Mouse (Mus musculus) gastrocnemius, postnatal 25 days (tissue): ENCODE measurements around the gene Slc15a1. TPM values are rescaled to one million over a fixed set of nuclear protein-coding genes. Genes with fewer than 3 reads are reported as not detected.
A peak's percentile ranks its signal among the peaks of the same experiment; 100 is the strongest.

Experiments
- DNase-seq: peaks from one replicate; pipeline ENCODE4 v3.0.0; 2022
- total RNA-seq, 2 experiments: library from RNA; stranded (reverse); gene quantifications; 1 replicate in 1 of 2; 2 replicates in 1 of 2; pipeline ENCODE4 v1.2.3; 2021

Slc15a1 gene
- total RNA-seq, 2 experiments from 2014 or later: not detected

DNA sequence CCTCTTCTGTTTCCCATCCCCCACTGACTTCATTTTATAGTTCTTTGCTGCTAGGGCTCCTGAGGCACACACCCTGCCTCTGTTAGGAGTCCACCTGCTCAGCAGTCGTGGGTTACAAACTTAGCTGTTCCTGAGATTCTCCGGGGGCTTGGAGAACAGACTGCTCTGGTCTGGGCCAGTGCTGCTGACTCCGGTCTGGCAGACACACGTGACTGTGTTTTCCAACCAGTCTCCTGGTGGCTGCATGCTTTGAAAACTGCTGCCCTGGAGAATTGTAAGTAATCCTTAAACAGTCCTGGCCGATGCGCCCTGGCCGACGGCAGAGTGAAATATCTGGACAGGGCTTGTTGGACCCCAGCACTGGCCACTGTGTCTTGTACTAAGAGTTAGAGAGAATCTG, 12.7 kb downstream of the Slc15a1 start:
- DNase-seq: peak; percentile 16

DNA sequence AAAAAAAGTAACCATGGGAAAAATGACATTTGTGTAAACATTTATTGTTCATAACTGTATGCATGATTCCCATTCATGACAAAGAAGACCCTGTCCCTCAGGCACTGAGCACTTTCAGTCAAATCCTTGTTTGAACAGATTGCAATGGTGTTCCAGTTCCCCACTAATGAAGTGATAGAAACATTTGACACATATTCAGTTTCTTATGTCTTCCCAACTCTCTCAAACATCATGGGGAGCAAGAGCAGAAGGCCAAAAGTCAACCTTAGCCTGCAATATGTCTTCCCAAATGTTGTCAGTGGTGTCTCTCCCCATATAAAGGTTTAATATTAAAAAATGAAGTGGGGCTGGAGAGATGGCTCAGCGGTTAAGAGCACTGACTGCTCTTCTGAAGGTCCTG, 19.3 kb downstream of the Slc15a1 start:
- no peak for DNase-seq

DNA sequence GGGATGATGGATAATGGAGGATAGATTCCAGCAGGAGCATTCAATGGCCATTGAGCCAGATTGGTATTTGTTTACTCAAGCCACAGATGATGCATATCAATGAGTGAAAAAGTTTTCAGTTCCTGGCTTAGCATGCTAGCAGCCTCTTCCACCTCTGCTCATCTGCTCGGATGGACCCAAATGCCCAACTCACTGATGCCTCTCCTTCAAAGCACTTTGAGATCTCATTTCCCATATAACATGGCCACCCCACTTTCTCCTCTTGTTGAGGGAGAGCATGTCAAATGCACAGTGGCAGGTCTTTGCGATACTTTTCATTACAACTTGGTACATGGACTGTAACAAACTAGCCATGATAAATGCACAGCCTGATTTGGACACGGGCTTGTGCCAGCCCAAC, 20.6 kb downstream of the Slc15a1 start:
- no peak for DNase-seq

DNA sequence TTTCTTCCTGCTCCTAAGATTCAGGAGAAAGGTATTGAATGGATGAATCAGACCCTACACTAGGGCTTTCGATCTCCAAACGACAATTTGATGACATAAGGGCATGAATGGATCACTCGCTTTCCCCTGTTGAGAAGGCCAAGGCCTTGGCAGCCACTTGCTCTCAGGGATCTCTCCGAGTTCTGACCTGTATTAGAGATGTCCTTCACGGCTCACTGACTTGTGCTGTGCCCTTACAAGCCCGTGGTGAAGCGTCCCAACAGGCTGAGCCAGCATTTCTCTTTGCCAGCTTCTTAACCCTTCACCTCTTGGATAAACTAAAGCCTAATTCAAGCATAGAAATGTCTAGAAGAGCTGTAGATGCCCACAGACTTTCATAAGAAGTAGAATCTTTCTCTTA, 22.9 kb downstream of the Slc15a1 start:
- no peak for DNase-seq

DNA sequence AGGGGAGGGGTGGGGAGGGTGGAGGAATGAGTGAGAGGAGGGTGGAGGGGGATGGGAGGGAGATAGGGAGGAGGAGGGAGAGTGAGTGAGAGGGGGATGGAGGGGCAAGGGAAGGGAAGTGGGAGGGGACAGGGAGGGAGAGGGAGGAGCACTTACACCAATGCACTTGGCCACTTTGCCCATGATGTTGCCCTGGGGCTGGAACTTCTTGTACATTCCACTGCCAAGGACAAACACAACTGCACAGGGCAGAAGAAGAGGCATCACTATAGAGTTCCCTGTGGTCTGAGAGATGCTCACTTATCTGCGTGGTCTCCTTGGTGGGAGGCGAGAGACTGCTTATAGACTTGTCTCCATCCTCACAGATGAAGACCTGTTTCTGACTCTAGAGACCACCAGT, 23.5 kb downstream of the Slc15a1 start:
- no peak for DNase-seq

DNA sequence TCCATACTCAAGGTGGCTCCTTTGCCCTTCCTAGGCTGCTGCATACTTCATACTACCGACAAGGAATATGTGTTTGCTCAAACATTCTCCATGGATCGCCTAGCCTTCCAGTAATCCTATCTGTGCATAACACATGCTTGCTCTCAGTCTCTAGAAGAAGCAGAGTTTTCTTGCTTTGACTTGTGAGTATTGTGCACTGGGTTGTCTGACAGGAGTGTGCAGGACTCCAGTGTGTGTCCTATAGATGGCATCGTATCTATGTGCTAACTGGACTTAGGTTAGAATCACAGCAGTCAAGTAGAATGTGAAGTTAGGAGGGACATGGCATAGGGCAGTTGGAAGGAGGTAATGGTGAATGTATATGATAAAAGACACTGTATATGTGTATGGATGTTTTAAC, 26.0 kb downstream of the Slc15a1 start:
- DNase-seq: no peak

DNA sequence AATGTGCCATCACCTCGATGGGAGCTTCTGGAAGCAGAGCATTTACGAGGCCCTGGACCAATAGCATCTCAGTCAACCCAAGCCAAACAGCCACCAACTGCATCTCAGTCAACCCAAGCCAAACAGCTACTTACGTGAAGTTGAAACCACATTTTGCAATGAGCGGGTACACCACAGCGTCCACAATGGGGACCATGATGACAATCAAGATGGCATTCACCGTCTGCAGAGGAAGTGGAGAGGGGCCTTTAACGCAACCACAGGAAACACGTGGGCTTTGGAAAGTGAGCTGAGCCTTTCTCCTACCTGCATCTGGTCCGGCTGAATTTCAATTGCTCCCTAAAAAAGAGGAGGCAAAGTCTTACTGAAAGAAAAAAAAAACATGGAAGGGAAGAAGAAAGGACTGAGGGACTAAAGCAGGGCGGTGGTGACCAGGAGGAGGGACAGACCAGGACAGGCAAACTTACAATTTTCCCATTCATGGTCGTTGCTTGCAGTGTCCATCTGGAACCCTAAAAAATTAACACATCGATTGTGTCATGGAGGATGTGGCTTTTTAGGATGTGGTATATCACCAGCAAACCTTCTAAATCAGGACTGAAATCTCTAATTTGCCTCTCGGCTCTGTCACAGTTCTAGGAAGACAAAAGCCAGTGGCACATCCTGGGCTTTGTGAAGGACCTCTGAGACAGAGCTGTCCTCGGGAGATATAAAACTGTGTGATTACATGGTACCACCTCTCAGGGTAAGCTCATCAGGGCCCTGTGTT, 26.9 kb downstream of the Slc15a1 start:
- no peak for DNase-seq

DNA sequence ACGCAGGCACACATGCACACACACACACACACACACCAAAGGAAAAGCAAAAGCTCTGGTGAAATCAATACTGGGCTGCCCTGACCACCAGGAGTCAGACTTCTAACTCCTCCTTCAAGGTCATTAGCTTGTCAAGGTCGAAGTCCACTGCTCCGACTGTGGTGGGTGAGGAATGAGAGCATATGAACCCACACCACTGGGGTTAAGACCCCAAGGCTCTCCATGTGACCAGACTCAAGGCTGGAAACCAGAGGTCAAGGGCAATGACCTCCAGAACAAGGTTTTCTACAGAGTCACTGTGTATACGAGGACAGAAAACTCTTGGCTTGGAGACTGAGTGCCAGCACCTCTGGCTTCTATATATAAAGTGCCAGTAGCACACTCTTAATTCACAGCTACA, 31.2 kb downstream of the Slc15a1 start:
- no peak for DNase-seq

DNA sequence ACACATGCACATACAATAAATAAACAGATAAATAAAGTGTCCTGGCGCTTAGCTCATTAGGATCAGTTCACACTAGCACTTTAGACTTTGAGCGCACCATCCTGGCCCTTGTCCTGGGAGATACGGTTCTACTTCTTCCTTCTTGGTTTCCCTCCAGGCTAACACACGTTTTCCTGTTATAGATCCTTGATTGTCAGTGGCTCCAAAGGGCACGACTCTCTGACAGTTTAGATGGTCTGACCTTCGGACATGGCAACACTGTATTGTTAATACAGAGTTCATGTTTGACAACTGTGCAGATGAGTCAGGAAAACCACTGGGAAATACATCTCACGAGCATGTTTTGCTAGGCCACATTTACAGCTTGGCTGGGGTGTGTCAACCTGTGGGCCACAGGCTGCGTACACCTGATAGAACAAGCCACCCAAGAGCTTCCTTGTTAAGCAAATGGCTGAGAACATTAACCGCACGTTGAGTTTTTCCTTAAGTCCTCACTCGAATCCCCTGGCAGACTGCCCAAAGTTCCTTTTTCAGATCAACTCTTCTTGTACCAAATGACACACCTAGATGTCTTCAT, 33.4 kb downstream of the Slc15a1 start:
- DNase-seq: no peak

DNA sequence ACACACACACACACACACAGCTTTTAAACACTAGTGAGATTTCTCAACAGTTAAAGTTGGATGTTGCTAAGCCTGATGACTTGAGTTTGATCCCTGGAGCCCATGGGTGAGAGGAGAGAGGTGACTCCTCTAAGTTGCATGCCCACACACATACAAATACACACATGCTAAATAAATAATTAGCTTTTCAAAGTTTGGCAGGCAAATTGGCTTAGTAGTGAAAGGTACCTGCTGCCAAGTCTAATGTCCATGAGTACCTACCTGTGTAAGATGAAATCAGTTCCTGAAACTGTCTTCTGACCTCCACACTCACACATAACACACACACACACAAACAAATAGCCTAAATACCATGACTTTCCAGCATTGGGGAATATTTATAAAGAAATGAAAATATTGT, 35.5 kb downstream of the Slc15a1 start:
- DNase-seq: no peak

DNA sequence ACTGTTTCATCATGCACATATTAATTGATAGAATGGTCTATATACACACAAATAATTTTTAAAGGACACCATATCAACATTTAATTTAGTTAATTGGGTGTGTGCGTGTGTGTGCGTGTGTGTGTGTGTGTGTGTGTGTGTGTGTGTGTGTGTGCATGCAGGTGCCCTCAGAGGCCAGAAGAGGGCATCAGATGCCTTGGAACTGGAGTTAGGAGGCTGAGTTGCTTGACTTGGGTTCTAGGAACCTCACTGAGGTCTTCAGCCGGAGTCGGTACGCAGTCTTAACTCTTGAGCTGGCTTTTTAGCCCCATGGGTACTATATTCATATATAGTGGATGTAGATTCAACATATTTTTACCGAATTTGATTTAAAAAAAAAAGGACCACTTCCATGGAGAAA, 37.4 kb downstream of the Slc15a1 start:
- DNase-seq: no peak

DNA sequence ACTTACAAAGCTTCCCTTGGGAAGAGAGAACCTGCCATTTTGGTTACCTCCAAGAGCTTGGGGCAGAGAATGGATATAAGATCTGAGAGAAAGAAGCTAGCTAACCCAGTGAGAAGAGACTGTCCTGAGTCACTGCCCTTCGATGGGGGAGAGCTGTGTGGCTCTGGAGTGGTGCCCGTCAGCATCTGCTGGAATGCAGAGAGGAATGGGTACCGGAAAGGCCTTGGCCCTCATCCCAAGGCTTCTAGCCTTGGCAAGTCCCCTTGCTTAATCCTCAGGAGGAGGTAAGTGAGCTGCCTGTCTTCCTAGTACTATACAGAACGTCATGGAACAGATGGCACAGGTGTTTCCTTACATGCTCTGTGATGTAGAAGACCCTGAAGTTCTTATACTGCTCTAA, 38.6 kb downstream of the Slc15a1 start:
- no peak for DNase-seq

DNA sequence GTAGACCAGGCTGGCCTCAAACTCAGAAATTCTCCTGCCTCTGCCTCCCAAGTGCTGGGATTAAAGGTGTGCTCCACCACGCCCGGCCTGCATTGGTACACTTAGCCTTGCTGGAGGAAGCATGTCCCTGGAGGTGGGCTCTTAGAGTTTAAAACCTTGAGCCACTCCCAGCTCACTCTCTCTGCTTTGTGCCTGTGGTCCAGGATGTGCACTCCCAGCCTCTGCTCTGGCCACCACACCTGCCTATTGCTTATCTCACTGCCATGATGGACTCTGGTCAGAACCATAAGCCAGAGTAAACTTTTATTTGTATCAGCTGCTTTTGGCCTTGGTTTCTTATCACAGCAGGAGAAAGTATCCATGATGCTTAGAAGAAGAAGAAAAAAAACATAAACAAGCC, 40.7 kb downstream of the Slc15a1 start:
- DNase-seq: no peak

DNA sequence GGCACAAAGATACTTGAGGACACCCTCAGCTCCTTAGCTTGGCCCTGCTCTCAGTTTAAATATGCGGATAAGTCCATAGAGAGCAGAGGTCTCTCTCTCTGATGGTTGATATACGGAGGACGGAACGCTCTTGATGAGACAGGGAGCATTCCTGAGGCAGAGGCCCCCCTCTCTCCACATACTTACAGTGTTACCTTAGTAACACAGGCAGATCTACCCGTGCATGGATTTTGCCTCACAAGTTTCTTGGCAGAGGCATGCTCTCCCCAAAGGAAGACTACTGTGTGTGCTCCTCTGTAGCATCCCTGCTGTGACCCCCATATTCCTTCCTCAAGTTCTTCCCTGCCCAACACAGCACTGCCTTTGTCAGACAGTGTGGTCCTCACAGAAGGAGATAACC, 42.3 kb downstream of the Slc15a1 start:
- DNase-seq: no peak

DNA sequence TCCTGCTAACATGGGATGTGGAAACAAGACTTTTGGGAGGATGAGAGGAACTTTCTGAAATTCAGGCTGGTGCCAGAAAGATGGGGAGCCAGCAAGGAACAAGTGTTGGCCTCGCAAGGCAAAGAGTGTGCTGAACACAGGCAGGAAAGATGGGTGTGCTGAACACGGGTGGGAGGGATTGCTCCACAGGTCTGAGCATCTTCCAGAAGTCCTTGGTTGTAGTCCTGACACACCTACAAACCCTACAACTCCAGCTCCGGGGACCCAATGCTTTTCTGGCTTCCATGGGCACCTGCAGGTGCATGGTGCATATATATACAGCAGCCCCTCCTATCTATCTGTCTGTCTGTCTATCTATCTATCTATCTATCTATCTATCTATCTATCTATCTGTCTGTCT, 44.1 kb downstream of the Slc15a1 start:
- no peak for DNase-seq

DNA sequence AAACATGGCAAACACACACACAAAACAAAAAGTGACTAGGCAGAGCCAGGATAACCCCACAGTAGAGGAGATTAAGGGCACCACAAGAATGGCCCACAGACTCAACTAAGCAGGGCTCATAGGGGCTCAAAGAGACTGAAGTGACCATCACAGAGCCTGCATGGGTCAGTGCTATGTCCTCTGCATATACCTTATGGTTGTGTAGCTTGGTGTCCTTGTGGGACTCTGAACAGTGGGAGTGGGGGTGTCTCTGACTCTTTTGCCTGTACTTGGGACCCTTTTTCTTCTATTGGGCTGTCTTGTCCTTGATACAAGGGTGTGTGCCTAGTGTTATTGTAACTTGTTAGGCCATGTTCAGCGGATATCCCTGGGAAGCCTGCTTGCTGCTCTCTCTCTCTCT, 46.5 kb downstream of the Slc15a1 start:
- no peak for DNase-seq

DNA sequence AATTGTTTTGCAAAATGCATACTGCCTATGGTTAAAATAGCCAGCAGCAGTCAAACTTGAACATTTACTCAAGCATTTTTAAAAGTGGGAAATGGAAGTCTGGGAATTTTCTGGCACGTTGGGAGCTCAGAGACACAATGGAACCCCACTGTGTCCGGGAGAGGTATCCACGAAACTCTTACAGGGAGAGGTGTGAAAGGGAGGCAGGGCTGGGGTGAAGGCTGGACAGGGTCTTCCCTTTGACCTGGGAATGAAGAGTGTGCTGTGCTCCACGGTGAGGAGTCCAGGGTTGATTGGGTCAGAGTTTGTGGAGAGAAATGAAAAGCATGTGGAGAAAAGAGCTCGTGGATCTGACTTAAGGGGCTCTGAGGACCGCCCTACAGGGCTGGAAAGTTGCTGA, 47.5 kb downstream of the Slc15a1 start:
- no peak for DNase-seq

DNA sequence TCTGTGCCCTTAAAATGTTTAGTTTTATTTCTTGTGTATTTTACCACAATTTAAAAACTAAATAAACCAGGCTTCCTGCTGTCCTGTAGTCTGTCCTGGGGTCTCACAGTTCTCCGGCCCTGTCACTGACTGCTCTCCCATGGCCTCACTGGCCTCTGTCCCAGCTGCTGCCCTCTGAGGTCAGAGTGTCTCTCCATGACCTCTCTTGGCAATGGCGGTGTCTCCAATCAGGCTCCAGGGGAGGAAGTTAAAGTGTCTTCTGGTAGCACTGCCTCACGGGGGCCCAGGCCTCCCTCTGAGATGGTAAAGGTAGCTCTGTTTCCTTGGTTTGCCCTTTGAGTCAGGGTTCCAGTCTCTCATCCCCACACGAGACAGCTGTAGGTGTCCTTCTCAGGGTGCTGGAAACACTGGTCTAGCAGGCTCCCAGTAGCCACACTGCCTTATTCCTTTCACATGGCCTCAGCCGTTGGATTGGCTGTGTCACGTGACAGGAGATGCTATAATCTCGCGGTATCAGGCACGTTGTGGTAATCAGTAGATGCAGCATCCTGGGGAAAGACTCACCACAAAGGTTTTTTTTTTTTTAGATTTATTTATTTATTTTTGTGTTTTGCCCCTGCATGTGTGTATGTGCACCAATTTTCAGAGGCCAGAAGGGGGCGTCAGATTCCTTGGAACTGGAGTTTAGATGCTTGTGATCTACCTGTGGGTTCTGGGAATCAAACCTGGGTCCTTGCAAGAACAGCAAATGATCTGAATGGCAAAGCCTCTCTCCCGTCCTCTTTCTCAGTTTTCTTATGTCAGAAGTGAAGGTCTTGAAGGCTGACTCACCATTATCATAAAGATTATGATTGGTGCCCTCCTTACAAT, 48.4 kb downstream of the Slc15a1 start:
- no peak for DNase-seq

DNA sequence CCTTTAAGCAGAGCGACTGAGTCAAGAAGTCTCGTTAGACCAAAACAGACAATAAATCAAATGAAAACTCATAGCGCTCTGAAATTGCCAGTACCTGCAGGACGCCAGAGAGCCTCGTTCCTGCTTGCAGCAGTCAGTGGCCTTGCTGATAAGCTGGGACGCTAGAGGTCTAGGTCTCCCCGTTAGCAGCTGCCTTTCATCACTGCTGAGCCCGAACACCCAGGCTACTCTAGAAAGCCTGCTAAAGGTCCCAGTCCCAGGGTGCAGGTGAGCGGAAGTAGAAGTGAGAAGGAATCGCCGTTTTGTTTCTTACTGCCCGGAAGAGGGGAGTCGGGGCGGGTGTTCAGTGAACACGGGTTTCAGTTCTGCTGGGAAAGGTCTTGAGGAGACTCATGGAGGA, 49.1 kb downstream of the Slc15a1 start:
- DNase-seq: no peak

DNA sequence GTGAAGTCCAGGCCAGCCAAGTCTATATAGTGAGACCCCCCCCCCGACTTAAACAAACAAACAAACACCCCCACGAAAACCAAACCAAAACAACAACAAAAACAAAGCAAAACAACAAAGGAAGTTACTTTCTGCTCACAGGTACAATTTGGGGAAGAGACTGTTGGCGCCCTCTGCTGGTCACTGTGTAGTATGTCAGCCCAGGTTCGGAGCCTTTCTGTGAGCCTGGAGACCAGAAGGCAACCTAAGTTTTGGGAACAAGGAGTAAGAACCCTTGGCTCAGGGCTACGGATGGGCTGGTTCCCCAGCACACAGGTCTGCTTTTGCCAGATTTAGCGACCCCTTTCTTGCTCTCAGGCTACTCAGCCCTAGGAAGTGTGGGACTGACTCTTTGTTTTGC, 49.5 kb downstream of the Slc15a1 start:
- DNase-seq: no peak

DNA sequence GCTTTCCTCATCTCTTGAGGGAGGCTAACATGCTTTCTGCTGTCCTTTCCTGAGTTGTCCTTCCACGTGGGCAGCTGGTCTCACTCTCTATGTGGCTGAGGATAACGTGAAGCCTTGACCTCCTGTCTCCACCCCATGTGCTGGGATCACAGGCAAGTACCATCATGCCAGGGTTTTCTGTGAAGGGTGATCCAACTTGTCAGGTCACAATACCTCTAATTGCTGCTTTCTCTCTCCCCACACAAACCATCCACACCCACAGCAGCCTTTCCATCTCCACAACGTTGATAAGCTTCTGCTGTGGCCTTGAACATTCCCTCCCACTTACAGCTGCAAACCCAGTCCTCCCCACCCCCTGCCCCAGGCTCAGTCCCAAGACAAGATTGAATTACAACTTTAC, 51.9 kb downstream of the Slc15a1 start:
- no peak for DNase-seq

DNA sequence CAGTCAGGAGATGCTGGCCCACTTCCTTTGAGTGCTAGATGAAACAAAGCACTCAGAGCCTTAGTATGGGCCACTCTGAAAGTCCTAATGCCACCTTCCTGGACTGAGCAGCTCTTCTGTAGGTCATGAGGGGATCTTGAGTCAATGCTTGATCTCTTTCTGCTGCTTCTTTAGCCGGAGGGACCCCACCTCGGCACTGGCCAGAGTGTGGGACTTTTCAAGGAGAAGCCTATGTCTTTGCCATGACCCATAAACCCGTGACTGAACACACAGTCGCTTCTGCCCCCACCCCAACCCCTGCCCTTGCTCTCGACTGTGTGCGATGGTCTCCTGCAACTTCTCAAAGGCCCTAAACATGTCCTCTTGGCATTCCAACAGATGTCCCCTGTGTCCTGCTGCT, 52.8 kb downstream of the Slc15a1 start:
- DNase-seq: no peak

DNA sequence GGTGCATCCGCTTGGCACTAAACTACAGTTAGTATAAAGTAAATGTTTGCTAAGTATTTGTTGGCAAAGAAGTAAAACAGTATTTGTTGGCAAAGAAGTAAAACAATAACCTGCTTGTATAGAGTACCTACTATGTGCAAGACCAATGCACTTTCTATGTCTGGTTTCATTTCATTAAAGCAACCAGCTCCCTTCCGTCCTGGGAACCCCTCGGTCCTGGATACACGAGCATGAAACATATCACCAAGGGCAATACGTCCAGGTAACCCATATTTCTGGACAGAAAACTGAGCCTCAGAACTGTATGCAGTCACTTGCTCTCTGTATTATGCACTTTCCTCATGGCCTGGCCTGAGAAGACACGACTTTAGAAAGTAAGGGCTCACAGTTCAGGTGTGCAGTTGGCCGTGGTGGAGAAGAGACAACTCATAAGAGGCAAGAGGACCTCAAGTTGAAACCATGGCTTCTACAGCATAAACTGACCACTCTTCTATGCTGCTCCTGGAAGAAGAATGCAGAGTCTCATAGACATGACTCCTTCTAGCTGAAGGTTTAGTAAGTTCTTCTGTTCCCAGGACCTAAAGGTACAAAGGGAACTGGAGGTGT, 53.5 kb downstream of the Slc15a1 start:
- DNase-seq: no peak
